Mouse (Mus musculus) embryonic facial prominence, embryonic 11.5 days (tissue): ENCODE measurements around the gene Tcstv1. TPM values are rescaled to one million over a fixed set of nuclear protein-coding genes. Genes with fewer than 3 reads are reported as not detected.
"Not testable (repeated sequence)": the region's sequence is repeated elsewhere in the genome, so short reads cannot be mapped to it uniquely, and the experiment has no call there.

Source experiments
- ATAC-seq: fragments of 200-750 bp; cut with Nextera tagmentation; replicated peaks from 2 replicates; pipeline ENCODE4 v1.8.0; 2017; ENCODE audit warnings: low read depth; ENCODE audit not compliant: insufficient number of reproducible peaks, low FRiP score, low TSS enrichment
- DNase-seq: peaks from one replicate; pipeline ENCODE4 v3.0.0-alpha.2; 2015; ENCODE audit warnings: low spot score
- H3K27ac ChIP-seq: fragments of 300-500 bp; sonication (generic); replicated peaks from 2 replicates; pipeline ENCODE4 v1.5.1; 2014; ENCODE audit warnings: mild to moderate bottlenecking, low read depth, low read length, control low read depth
- H3K27me3 ChIP-seq: fragments of 300-500 bp; sonication (generic); 2 replicates; pipeline ENCODE4 v1.6.1; 2014; ENCODE audit warnings: mild to moderate bottlenecking, low read length, moderate library complexity, mixed read lengths; ENCODE audit not compliant: control insufficient read depth, insufficient read depth
- H3K36me3 ChIP-seq: fragments of 300-500 bp; sonication (generic); replicated peaks from 2 replicates; pipeline ENCODE4 v1.6.1; 2014; ENCODE audit warnings: low read depth, mild to moderate bottlenecking, low read length, moderate library complexity, mixed read lengths; ENCODE audit not compliant: control insufficient read depth, insufficient read depth
- H3K4me1 ChIP-seq: fragments of 300-500 bp; sonication (generic); 2 replicates; pipeline ENCODE4 v1.6.1; 2014; ENCODE audit warnings: low read length, mixed read lengths; ENCODE audit not compliant: control insufficient read depth, insufficient read depth
- H3K4me2 ChIP-seq: fragments of 300-500 bp; sonication (generic); 2 replicates; pipeline ENCODE4 v1.6.1; 2014; ENCODE audit warnings: low read depth, mild to moderate bottlenecking, control low read depth, low read length, moderate library complexity
- H3K4me3 ChIP-seq: fragments of 300-500 bp; sonication (generic); 2 replicates; pipeline ENCODE4 v1.5.1; 2014; ENCODE audit warnings: low read depth, low read length, control low read depth
- H3K9ac ChIP-seq: fragments of 300-500 bp; sonication (generic); replicated peaks from 2 replicates; pipeline ENCODE4 v1.6.1; 2014; ENCODE audit warnings: mild to moderate bottlenecking, control low read depth, low read length
- H3K9me3 ChIP-seq: fragments of 300-500 bp; sonication (generic); replicated peaks from 2 replicates; pipeline ENCODE4 v1.6.1; 2016; ENCODE audit warnings: mild to moderate bottlenecking, low read length, inconsistent platforms, mixed read lengths; ENCODE audit not compliant: control insufficient read depth
- WGBS: fragments of 180-500 bp; shearing (Covaris S2); extraction: QIAGEN DNeasy Blood & Tissue Kit; methylation state at CpG from one replicate; pipeline ENCODE4 v1.1.7; 2014; 5-methylcytosine and 5-hydroxymethylcytosine counted together
- polyA plus RNA-seq: library from polyadenylated mRNA; unstranded; fragments of >200 nt; fragmentation: Nextera tagmentation; extraction: Ambion mirVana; gene quantifications from 2 replicates; pipeline ENCODE4 v1.2.1, GENCODE M21; 2014

Gene Tcstv1
- not detected in 2 replicates for polyA plus RNA-seq

GRCm38 (mm10) chr13:119894685-119895084 lies at the start of gene Tcstv1:
Gene Tcstv1, minus strand, starts transcription at chr13:119894785.
- DNase-seq, H3K4me1 ChIP-seq, H3K9me3 ChIP-seq, H3K9ac ChIP-seq, ATAC-seq, H3K27me3 ChIP-seq, H3K4me3 ChIP-seq, H3K27ac ChIP-seq, H3K36me3 ChIP-seq, H3K4me2 ChIP-seq: not testable (repeated sequence)
- 84% methylated on average over 3 of the region's 3 CpGs for WGBS

GRCm38 (mm10) chr13:119929172-119929571 lies 34.6 kb upstream of the Tcstv1 start, which contains the start of gene Gm21761:
Gene Gm21761, minus strand, starts transcription at chr13:119929272.
- not testable (repeated sequence) for DNase-seq, ATAC-seq, H3K9ac ChIP-seq, H3K4me3 ChIP-seq, H3K27ac ChIP-seq, H3K4me1 ChIP-seq, H3K36me3 ChIP-seq, H3K27me3 ChIP-seq, H3K4me2 ChIP-seq, H3K9me3 ChIP-seq
- WGBS, result no CpG with 5 or more reads among the region's 5 CpGs

- H3K9ac ChIP-seq, H3K27me3 ChIP-seq, ATAC-seq, H3K27ac ChIP-seq, H3K9me3 ChIP-seq, H3K4me3 ChIP-seq, H3K4me1 ChIP-seq, DNase-seq, H3K36me3 ChIP-seq, H3K4me2 ChIP-seq: not testable (repeated sequence)
- WGBS, result 67% methylated on average over 2 of the region's 3 CpGs
These were observed 30.2 kb upstream of the Tcstv1 start for GRCm38 (mm10) chr13:119924597-119925340.

- not testable (repeated sequence) for H3K27ac ChIP-seq, H3K9me3 ChIP-seq, H3K27me3 ChIP-seq, H3K9ac ChIP-seq, H3K4me3 ChIP-seq, H3K4me2 ChIP-seq, ATAC-seq, H3K4me1 ChIP-seq, DNase-seq, H3K36me3 ChIP-seq
- WGBS, result 80% methylated on average over 4 of the region's 5 CpGs
These were observed 22.6 kb upstream of the Tcstv1 start for GRCm38 (mm10) chr13:119916966-119917722.

GRCm38 (mm10) chr13:119916449-119916848 lies 21.9 kb upstream of the Tcstv1 start:
- DNase-seq, H3K4me2 ChIP-seq, H3K36me3 ChIP-seq, H3K27ac ChIP-seq, ATAC-seq, H3K9ac ChIP-seq, H3K27me3 ChIP-seq, H3K4me3 ChIP-seq, H3K4me1 ChIP-seq, H3K9me3 ChIP-seq: not testable (repeated sequence)
- 71% methylated on average over 2 of the region's 2 CpGs for WGBS

GRCm38 (mm10) chr13:119898549-119898948 lies 4.0 kb upstream of the Tcstv1 start:
- 67% methylated on average over 4 of the region's 5 CpGs for WGBS
- ATAC-seq, H3K9ac ChIP-seq, H3K4me1 ChIP-seq, H3K36me3 ChIP-seq, H3K27me3 ChIP-seq, DNase-seq, H3K9me3 ChIP-seq, H3K4me3 ChIP-seq, H3K4me2 ChIP-seq, H3K27ac ChIP-seq: not testable (repeated sequence)

- not testable (repeated sequence) for H3K27me3 ChIP-seq, H3K4me3 ChIP-seq, ATAC-seq, DNase-seq, H3K27ac ChIP-seq, H3K9me3 ChIP-seq, H3K4me1 ChIP-seq, H3K36me3 ChIP-seq, H3K9ac ChIP-seq, H3K4me2 ChIP-seq
- 36% methylated on average over 4 of the region's 4 CpGs for WGBS
These were observed 7.7 kb downstream of the Tcstv1 start for GRCm38 (mm10) chr13:119886896-119887295.

- DNase-seq, H3K9me3 ChIP-seq, H3K36me3 ChIP-seq, H3K4me3 ChIP-seq, H3K4me1 ChIP-seq, H3K27me3 ChIP-seq, ATAC-seq, H3K27ac ChIP-seq, H3K4me2 ChIP-seq, H3K9ac ChIP-seq: not testable (repeated sequence)
- WGBS, result 65% methylated on average over 5 of the region's 7 CpGs
These were observed 30.1 kb downstream of the Tcstv1 start for GRCm38 (mm10) chr13:119864395-119864999.
